Mouse (Mus musculus): ENCODE measurements at regions not wholly inside any gene's neighbourhood (a gene's known extent, or its start where the extent isn't known, plus 50 kb on each side); places are given as distances from the start of the nearest gene placed in this dataset.

GRCm38 (mm10) chr6:104040450-104040849, 452.1 kb upstream of the Cntn6 start:
- TF ChIP-seq CTCF (IDR thresholded peaks at IDR 0.05; ENCODE audit: extremely low read depth, insufficient read depth, low read length) (no peak), POLR2A (IDR thresholded peaks at IDR 0.05; ENCODE audit: extremely low read depth, insufficient read depth, low read length) (no peak)
